Mouse (Mus musculus) CD4-positive, CD25-positive, alpha-beta regulatory T cell, adult 2 months (primary cell): ENCODE results near the gene Rsu1.
"Not testable (repeated sequence)": the region's sequence is repeated elsewhere in the genome, so short reads cannot be mapped to it uniquely, and the experiment has no call there.

Experiments used
- DNase-seq: peaks from one replicate; pipeline ENCODE4 v3.0.0-alpha.2; 2012; ENCODE audit warnings: low read depth, low spot score

Gene Rsu1

GRCm38 (mm10) chr2:13224546-13224945, 46.7 kb downstream of the Rsu1 start:
- peak; percentile 61 for DNase-seq

DNA sequence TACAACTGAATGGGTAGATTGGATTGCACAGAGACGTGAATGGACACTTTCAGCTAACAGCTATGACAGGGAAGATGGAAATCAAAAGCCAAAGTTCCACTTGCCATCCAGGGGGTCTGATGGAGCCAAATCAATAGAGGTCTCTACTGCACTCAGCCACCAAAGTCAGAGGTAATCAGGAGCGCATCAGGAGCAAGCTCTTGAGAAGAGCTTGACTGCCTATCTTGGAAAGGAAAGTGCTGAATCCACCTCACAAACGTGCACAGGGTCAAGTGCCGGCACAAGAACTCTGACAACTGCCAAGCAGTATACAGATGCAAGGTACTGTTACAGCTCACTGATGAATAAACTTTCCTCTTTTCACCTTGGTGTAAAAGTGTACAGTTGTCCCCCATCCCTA, 47.8 kb downstream of the Rsu1 start:
- no peak for DNase-seq

DNA sequence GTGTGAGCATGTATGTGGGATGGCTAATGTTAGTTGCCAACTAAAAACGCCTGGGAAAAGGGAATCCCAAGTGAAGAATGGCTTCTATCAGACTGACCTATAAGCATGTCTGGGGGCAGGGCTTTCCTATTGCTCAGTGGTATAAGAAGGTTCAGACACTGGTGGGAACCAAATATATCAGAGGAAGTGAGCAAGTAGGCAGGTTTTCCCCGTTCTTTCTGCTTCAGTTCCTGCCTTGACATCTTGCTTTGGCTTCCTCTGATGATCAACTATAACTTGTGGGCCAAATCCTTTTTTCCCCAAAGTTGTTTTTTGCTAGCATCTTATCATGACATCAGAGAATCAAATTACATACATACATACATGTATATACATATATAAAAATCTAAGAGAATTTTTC, 51.1 kb downstream of the Rsu1 start:
- DNase-seq = peak; percentile 28

DNA sequence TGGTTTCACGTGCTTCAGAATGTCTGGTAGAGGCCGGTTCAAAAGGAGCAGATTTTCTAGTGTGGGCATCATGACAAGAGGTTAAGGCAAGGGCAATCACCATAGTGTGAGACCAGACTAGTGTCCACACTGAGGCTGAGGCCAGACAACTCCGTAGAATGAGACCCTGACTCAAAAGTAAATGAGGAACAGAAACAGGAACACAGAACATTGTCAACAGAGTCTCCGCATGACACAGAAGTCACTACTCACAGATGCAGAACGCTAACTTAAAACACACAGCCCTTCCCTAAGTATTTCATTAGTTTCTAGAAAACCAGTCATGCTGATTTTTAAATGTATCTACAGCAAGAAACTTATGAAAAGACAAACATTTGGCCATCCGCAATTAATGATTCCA, 53.1 kb downstream of the Rsu1 start:
- no peak for DNase-seq

GRCm38 (mm10) chr2:13206825-13207224, 64.4 kb downstream of the Rsu1 start:
- DNase-seq = no peak

DNA sequence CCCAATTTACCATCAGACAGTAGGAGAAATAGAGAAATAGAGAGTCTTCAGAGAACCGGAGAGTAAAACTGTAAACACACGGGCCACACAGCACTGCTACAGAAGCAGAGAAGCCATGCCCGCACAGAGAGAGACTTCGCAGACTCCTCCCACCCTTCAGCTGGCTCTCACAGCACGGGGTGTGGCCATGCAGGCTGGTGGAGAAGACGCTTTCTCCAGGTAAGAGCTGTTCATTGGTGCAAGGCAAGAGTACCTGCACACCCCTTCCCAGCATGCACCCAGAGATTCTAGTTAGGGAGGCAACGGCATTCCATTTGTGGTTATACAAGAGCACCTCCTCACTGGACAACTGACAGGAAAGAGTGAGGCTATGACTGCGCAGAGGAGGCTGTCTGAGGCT, 64.8 kb downstream of the Rsu1 start:
- no peak for DNase-seq

- no peak for DNase-seq
Observed at GRCm38 (mm10) chr2:13202805-13203475, 68.3 kb downstream of the Rsu1 start.

DNA sequence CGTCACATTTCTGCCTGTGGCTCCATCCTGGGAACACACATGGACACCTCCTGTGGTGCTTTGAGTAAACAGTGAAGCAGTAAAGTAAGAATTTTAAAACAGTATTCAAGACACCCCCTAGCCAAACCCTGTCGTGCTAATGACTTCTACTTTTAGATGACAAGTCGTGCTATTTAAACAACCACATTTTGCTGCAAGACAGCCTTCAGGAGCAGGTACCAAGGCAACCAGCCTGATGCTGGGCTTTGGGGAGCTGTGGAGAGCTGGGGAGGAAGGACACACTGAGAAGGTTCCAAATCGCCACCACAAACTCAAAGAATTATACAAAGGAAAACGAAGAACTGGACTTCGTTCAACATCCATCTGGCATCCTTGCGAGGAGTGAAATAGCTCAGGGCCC, 71.5 kb downstream of the Rsu1 start:
- no peak for DNase-seq

- no peak for DNase-seq
Observed at GRCm38 (mm10) chr2:13199033-13199432, 72.2 kb downstream of the Rsu1 start.

- no peak for DNase-seq
Observed at GRCm38 (mm10) chr2:13195540-13195939, 75.7 kb downstream of the Rsu1 start.

DNA sequence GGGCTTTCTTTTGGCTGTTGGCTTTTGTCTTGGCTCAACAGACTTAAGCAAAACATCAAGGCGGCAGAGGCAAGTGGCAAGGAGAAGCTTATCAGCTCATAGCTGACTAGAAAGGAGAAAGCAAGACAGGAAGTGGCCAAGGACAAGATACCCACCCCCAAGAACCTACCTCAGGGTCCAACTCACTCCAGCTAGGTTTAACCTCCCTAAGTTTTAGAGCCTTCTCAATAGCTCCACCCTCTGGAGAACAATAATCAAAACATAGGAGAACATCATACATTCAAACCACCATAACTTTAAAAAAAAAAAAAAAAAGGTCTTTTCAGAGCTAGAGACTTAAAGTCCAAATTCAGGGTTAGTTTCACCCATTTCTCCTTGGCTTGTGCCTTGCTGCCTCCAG, 79.1 kb downstream of the Rsu1 start:
- peak; percentile 41 for DNase-seq

GRCm38 (mm10) chr2:13190767-13191166, 80.4 kb downstream of the Rsu1 start:
- no peak for DNase-seq

DNA sequence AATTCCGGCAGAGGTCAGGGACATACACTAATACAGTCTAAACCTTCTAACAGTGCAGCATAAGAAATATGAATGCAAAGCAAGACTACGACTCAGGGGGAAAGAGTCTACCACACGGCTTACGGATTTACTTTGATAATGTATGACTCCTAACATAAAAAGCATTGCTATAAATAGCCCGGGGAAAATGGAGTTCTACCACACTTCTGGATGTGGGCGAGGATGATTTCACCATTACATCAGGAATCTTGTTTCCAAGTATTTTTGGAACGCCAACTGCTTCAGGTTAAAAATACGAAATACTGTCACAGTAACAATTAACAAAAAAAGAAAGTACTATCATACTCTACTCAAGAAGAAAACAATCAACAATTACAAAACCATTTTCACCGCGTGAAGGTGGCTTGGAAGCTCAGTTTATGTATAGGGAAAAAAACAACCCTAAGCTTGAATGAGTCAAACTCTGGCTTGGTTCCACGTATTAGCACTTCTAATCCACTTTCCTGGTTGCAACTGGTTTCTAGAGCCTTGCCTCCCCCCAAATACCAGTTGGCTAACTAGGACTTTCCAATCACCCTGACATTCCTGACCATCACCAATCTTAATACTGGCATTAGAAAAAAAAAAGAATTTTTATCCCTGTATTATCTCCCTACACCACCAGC, 82.3 kb downstream of the Rsu1 start:
- DNase-seq = no peak

- DNase-seq = no peak
Observed at GRCm38 (mm10) chr2:13183124-13183523, 88.1 kb downstream of the Rsu1 start.

DNA sequence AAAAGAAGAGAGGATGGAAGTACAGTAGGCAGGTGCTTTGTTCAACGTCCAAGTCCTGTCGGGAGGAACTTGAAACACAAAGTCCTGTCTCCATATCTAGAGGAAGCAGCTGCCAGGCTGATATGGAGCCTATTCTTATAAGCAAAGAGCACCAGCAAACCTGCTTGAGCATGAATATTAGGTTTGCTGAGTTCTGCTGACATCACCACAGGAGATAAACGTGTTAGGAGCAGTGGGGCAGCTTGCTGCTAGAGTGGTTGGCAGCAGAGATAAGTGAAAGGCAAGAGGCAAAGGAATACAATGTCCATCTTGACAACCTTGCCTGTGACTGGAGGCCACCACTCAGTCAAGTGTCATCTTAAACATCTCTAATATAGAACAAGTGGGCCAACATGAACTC, 89.3 kb downstream of the Rsu1 start:
- not testable (repeated sequence) for DNase-seq

- no peak for DNase-seq
Observed at GRCm38 (mm10) chr2:13177698-13178395, 93.4 kb downstream of the Rsu1 start.

- no peak for DNase-seq
Observed at GRCm38 (mm10) chr2:13176304-13176620, 95.0 kb downstream of the Rsu1 start.

- no peak for DNase-seq
Observed at GRCm38 (mm10) chr2:13175536-13176303, 95.5 kb downstream of the Rsu1 start.

DNA sequence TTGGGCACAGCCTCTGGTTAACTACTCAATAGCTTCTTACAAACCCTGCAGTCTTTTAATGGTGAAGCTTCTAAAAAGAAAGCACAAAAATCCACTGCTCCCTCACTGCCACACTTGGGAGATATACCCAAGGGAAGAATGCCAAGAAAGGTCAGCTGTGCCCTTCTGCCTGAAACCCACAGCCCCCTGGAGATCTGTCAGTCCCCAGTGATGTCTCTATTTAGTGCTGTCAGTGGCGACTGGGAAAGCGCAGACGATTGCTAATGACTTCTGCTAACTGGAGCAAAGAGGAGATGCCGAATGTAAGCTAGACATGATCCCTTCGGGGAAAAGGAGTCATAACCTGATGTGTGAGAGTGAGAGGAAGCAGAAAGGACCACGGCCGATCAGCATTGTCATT, 96.8 kb downstream of the Rsu1 start:
- DNase-seq = no peak

- no peak for DNase-seq
Observed at GRCm38 (mm10) chr2:13170651-13171050, 100.6 kb downstream of the Rsu1 start.

- no peak for DNase-seq
Observed at GRCm38 (mm10) chr2:13169962-13170361, 101.3 kb downstream of the Rsu1 start.

DNA sequence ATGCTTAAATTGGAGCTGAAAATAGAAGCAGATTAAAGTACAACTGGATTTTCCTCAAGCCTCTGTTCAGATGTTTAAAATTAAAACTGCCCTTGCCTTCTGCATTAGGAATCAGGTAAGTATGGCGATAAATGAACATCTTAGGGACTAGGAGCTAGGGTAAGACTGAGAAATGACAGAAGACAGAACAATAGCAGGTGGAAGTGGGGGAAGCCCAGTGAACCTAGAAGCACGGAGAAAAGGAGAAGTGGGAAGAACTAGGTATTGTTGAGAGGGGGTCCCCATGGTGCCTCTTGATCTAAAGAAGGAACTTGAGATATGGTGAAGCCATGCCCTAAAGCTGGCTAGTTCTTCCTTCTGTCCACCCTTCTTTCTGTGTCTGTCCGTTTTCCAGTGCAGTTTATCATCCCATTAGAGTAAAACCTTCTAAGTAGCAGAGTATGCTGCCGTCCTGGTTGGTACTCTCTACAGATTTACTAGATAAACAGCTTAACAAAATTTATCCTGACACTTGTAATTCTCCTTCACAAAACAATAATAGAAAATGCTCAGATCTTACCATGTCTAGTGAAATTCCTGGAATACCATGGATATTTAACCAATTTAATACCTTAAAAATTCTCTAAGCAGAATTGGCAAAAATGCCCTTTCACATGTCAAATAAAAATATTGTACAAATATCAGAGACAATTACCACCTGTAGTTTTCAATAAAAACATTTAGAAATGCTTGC, 101.9 kb downstream of the Rsu1 start:
- no peak for DNase-seq
